Mouse (Mus musculus): ENCODE measurements at regions not wholly inside any gene's neighbourhood (a gene's known extent, or its start where the extent isn't known, plus 50 kb on each side); places are given as distances from the start of the nearest gene placed in this dataset.

- Histone ChIP-seq H3K9ac (ENCODE audit: low read length) (no peak overlapping the region), H3K27me3 (ENCODE audit: control insufficient read depth, insufficient read depth, low read length) (no peaks in the 10 kb centered on the region), H3K27ac (ENCODE audit: low read depth, low read length) (no peak overlapping the region), H3K36me3 (ENCODE audit: control insufficient read depth, insufficient read depth, low read length) (no peaks in the 10 kb centered on the region), H3K4me2 (ENCODE audit: low read depth, low read length, severe bottlenecking) (no peak overlapping the region), H3K4me3 (ENCODE audit: low read depth, low read length) (no peak overlapping the region), H3K9me3 (ENCODE audit: control insufficient read depth, low read length) (no peaks in the 10 kb centered on the region), H3K4me1 (replicated peaks; ENCODE audit: control insufficient read depth, insufficient read depth, low read length) (no peaks in the 10 kb centered on the region)
- 93% methylated on average over 8 of the region's 8 CpGs for WGBS
- ATAC-seq (replicated peaks; ENCODE audit: low FRiP score) (no peak), DNase-seq (ENCODE audit: low spot score) (no peak)
These were observed 56.6 kb upstream of the Ank start for GRCm38 (mm10) chr15:27409856-27410255.

- Histone ChIP-seq H3K27ac (ENCODE audit: low read depth, low read length) (no peak overlapping the region), H3K4me1 (replicated peaks; ENCODE audit: control insufficient read depth, insufficient read depth, low read length) (no peaks in the 10 kb centered on the region), H3K27me3 (ENCODE audit: control insufficient read depth, insufficient read depth, low read length) (no peaks in the 10 kb centered on the region), H3K36me3 (ENCODE audit: control insufficient read depth, insufficient read depth, low read length) (no peaks in the 10 kb centered on the region), H3K4me3 (ENCODE audit: low read depth, low read length) (no peak overlapping the region), H3K9ac (ENCODE audit: low read length) (no peak overlapping the region), H3K4me2 (ENCODE audit: low read depth, low read length, severe bottlenecking) (no peak overlapping the region), H3K9me3 (ENCODE audit: control insufficient read depth, low read length) (no peaks in the 10 kb centered on the region)
- ATAC-seq (replicated peaks; ENCODE audit: low FRiP score) (no peak), DNase-seq (ENCODE audit: low spot score) (no peak)
- 79% methylated on average over 2 of the region's 2 CpGs for WGBS
These were observed 54.2 kb upstream of the Ank start for GRCm38 (mm10) chr15:27412304-27412703.

GRCm38 (mm10) chr15:27412761-27413160 lies 53.7 kb upstream of the Ank start:
- Histone ChIP-seq H3K9ac (ENCODE audit: low read length) (no peak overlapping the region), H3K4me2 (ENCODE audit: low read depth, low read length, severe bottlenecking) (no peak overlapping the region), H3K27me3 (ENCODE audit: control insufficient read depth, insufficient read depth, low read length) (no peaks in the 10 kb centered on the region), H3K9me3 (ENCODE audit: control insufficient read depth, low read length) (no peaks in the 10 kb centered on the region), H3K27ac (ENCODE audit: low read depth, low read length) (no peak overlapping the region), H3K4me3 (ENCODE audit: low read depth, low read length) (no peak overlapping the region), H3K36me3 (ENCODE audit: control insufficient read depth, insufficient read depth, low read length) (no peaks in the 10 kb centered on the region), H3K4me1 (replicated peaks; ENCODE audit: control insufficient read depth, insufficient read depth, low read length) (no peaks in the 10 kb centered on the region)
- DNase-seq (ENCODE audit: low spot score) (no peak), ATAC-seq (replicated peaks; ENCODE audit: low FRiP score) (no peak)
- 77% methylated on average over 1 of the region's 1 CpGs for WGBS

- H3K9me3 ChIP-seq (ENCODE audit: control insufficient read depth, low read length): no peaks in the 10 kb centered on the region
- ATAC-seq (replicated peaks; ENCODE audit: low FRiP score) (no peak), DNase-seq (ENCODE audit: low spot score) (no peak)
- H3K36me3 ChIP-seq (ENCODE audit: control insufficient read depth, insufficient read depth, low read length): no peaks in the 10 kb centered on the region
- no peak overlapping the region for H3K4me2 ChIP-seq (ENCODE audit: low read depth, low read length, severe bottlenecking)
- no peaks in the 10 kb centered on the region for H3K4me1 ChIP-seq (replicated peaks; ENCODE audit: control insufficient read depth, insufficient read depth, low read length)
- H3K4me3 ChIP-seq (ENCODE audit: low read depth, low read length): no peak overlapping the region
- WGBS: 89% methylated on average over 7 of the region's 7 CpGs
- no peak overlapping the region for H3K9ac ChIP-seq (ENCODE audit: low read length)
- no peaks in the 10 kb centered on the region for H3K27me3 ChIP-seq (ENCODE audit: control insufficient read depth, insufficient read depth, low read length)
- no peak overlapping the region for H3K27ac ChIP-seq (ENCODE audit: low read depth, low read length)
These were observed 53.0 kb upstream of the Ank start for GRCm38 (mm10) chr15:27413486-27413885.

- Histone ChIP-seq H3K4me2 (ENCODE audit: low read depth, low read length, severe bottlenecking) (no peak overlapping the region), H3K4me1 (replicated peaks; ENCODE audit: control insufficient read depth, insufficient read depth, low read length) (no peaks in the 10 kb centered on the region), H3K9me3 (ENCODE audit: control insufficient read depth, low read length) (no peaks in the 10 kb centered on the region), H3K27ac (ENCODE audit: low read depth, low read length) (no peak overlapping the region), H3K9ac (ENCODE audit: low read length) (no peak overlapping the region), H3K4me3 (ENCODE audit: low read depth, low read length) (no peak overlapping the region), H3K27me3 (ENCODE audit: control insufficient read depth, insufficient read depth, low read length) (no peaks in the 10 kb centered on the region), H3K36me3 (ENCODE audit: control insufficient read depth, insufficient read depth, low read length) (no peaks in the 10 kb centered on the region)
- WGBS: 82% methylated on average over 7 of the region's 7 CpGs
- no peak for DNase-seq (ENCODE audit: low spot score)
- ATAC-seq (replicated peaks; ENCODE audit: low FRiP score): no peak
These were observed 51.7 kb upstream of the Ank start for GRCm38 (mm10) chr15:27414819-27415218.
